Mouse (Mus musculus) limb, embryonic 15.5 days (tissue): ENCODE results near the gene Alox12. TPM values are rescaled to one million over a fixed set of nuclear protein-coding genes. Genes with fewer than 3 reads are reported as not detected.

ENCODE experiments used
- ATAC-seq: fragments of 200-750 bp; cut with Nextera tagmentation; 2 replicates; pipeline ENCODE4 v1.8.0; 2017; ENCODE audit warnings: low read depth, moderate TSS enrichment; ENCODE audit not compliant: insufficient number of reproducible peaks, low FRiP score, low TSS enrichment
- H3K27ac ChIP-seq: fragments of 300-500 bp; sonication (generic); 2 replicates; pipeline ENCODE4 v1.5.1; 2015; ENCODE audit warnings: moderate library complexity, mild to moderate bottlenecking, inconsistent platforms
- H3K27me3 ChIP-seq: fragments of 300-500 bp; sonication (generic); 2 replicates; pipeline ENCODE4 v1.6.1; 2015; ENCODE audit warnings: inconsistent platforms
- H3K36me3 ChIP-seq: fragments of 300-500 bp; sonication (generic); 2 replicates; pipeline ENCODE4 v1.6.1; 2015; ENCODE audit warnings: inconsistent platforms
- H3K4me1 ChIP-seq: fragments of 300-500 bp; sonication (generic); 2 replicates; pipeline ENCODE4 v1.6.1; 2015; ENCODE audit warnings: inconsistent platforms
- H3K4me2 ChIP-seq: fragments of 300-500 bp; sonication (generic); 2 replicates; pipeline ENCODE4 v1.6.1; 2015; ENCODE audit warnings: mild to moderate bottlenecking, inconsistent platforms
- H3K4me3 ChIP-seq: fragments of 300-500 bp; sonication (generic); 2 replicates; pipeline ENCODE4 v1.5.1; 2015; ENCODE audit warnings: mild to moderate bottlenecking, inconsistent platforms
- H3K9ac ChIP-seq: fragments of 300-500 bp; sonication (generic); 2 replicates; pipeline ENCODE4 v1.6.1; 2015; ENCODE audit warnings: inconsistent platforms
- H3K9me3 ChIP-seq: fragments of 300-500 bp; sonication (generic); 2 replicates; pipeline ENCODE4 v1.6.1; 2016; ENCODE audit warnings: inconsistent platforms
- WGBS: fragments of 180-500 bp; shearing (Covaris S2); methylation state at CpG from one replicate; pipeline ENCODE4 v1.1.7; 2015; 5-methylcytosine and 5-hydroxymethylcytosine counted together
- polyA plus RNA-seq: library from polyadenylated mRNA; unstranded; fragments of >200 nt; fragmentation: Nextera tagmentation; extraction: Ambion mirVana; gene quantifications from 2 replicates; pipeline ENCODE4 v1.2.1, GENCODE M21; 2015

Gene Alox12
- polyA plus RNA-seq, 1 experiment from 2014 or later, result 17.4 TPM

DNA sequence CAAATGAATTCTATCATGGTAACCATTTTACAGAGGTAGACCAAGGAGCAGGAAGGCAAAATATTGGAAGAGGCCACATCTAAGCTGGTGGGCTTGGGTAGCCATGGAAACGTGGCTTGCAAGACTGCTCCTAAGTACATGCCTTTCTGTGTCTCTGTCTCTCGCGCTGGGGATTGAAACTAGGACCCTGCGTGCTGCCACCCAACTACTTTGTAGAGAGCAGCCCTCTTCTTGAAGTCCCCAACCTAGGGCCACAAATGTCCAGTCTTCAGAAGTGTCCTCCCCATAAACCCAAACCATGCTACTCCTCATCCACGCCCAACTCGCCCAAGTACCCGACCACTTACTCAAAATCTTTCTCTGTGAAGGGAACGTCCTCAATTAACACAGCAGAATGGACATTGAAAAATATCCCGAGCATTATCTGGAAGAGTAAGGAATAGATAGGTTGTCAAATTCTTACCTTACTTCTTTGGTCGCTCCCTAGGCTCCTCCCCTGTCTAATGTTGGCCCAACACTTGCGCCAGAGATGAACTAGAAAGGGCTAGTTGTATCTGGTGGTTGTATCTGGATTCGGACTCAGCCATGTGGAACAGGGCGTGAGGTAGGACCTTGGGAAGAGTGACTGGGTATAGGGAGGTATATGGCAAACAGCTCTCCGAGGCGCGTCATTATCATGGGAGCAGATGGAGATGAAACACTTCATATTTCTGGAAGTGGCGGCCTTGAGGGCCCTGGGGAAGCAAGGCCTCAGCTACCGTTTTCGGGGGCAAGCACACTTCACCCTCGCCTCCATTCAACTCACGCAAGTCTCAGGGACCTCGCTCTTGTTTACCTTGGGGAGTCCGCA, 16.3 kb downstream of the Alox12 start:
- 13% methylated on average over 23 of the region's 23 CpGs for WGBS
- Histone ChIP-seq H3K4me2 (peak overlapping the region; percentile 88), H3K27ac (peak overlapping the region; percentile 92), H3K27me3 (no peaks in the 10 kb centered on the region), H3K4me1 (peaks cover 38% of the 10 kb centered on the region), H3K36me3 (peaks cover 14% of the 10 kb centered on the region), H3K4me3 (peak overlapping the region; percentile 82), H3K9me3 (no peaks in the 10 kb centered on the region), H3K9ac (peak overlapping the region; percentile 85)
- ATAC-seq, result no peak

DNA sequence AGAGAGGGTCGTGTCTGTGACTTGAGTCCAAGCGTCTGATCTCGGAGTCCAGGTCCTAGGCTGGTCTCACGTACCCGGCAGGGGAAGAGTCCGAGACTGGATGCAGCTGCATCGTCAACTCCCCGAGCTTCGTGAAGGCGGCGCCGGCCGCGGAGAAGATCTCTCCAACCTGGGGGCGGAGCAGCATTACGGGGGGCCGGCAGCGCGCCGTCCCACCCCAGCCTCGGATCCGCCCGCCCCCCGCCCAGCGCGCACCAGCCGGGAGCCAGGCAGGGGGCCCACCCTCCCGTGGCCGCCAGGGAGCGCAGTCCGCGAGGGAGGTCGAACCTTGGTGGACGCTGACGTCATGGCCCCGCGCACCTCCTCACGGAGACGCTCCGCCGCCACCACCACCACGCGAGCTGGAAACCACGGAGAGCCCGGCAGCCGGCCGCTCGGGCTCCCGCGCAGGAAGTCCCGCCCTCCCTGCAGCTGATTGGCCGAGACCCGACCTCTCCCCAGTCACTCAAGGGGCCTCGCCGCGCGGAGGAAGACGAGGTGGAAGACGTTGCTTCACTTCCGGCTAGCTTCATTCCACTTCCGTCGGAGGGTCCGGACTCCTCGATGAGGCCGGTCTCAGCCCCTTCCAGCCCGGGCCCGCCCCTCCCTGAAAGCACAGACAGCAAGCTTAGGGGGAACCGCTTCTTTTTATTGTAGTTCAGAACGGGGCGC, 17.5 kb downstream of the Alox12 start, which contains the start of gene 0610010K14Rik:
0610010K14Rik (minus strand) TSS at position 458 of the 711 bp plus-strand sequence.
- Histone ChIP-seq H3K4me3 (peak within 1 kb of the TSS; percentile 82), H3K4me2 (peak within 1 kb of the TSS; percentile 88), H3K27me3 (no peaks in the 10 kb centered on the region), H3K9me3 (no peaks in the 10 kb centered on the region), H3K4me1 (peaks cover 47% of the 10 kb centered on the region), H3K36me3 (peaks cover 14% of the 10 kb centered on the region), H3K27ac (peak within 1 kb of the TSS; percentile 92), H3K9ac (peak within 1 kb of the TSS; percentile 85)
- under 1% methylated on average over 67 of the region's 70 CpGs for WGBS
- peak; percentile 92 for ATAC-seq

DNA sequence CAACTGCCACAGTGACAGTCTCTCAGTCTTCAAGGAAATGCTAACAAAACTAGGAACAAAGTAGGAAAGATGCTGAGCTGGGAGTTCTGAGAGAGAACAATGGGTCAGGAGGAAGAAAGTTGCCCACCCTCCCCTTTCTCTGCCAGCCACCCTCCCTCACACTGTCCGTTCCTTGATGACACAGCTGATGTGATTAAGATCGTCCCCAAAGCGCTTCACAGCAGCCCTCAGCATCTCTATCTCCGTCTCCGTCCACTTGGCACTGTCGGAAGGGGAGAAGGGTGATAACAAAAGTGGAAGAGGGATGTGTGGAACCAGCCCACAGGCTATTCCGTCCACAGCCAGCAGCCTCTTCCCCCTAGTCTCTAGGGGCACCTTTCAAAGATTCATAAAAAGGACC, 18.4 kb downstream of the Alox12 start:
- Histone ChIP-seq H3K4me3 (peak overlapping the region; percentile 82), H3K27ac (peak overlapping the region; percentile 92), H3K4me2 (peak overlapping the region; percentile 88), H3K27me3 (no peaks in the 10 kb centered on the region), H3K9me3 (no peaks in the 10 kb centered on the region), H3K36me3 (peaks cover 14% of the 10 kb centered on the region), H3K9ac (0 out of 2 replicates have a peak overlapping the region, but pooled peaks have one; percentile 67), H3K4me1 (peaks cover 56% of the 10 kb centered on the region)
- 42% methylated on average over 7 of the region's 7 CpGs for WGBS
- no peak for ATAC-seq

DNA sequence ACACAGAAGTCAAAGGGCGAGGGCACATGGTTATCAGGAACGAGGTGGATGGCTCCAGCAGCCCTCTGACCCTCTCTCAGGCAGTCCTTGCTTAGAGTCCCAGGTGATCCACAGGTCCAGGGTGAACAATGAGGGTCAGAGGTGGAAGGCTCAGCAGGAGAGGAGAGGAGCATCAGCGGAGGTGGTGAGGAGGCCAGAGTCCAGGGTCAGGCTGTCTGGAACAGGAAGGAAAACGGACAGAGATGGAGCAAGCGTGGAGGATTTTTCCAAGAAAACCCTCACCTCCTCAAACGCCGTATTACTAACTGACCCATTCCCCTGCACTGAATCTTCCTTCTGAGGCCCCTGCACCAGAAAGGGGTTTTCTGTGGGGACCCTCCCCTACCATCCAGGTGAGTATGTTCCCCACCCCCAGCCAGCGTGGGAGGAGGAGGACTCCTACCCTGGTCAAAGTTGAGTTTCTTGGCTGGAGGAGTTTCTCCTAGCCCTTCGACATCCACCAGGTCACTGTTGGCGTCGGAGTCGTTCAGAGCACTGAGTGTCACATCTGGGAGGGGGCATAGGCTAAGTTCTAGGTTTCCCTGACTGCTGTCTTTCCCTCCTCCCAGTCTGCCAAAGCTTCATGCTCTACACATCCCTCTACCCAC, 19.8 kb downstream of the Alox12 start:
- Histone ChIP-seq H3K27ac (no peak overlapping the region), H3K4me3 (no peak overlapping the region), H3K36me3 (peaks cover 14% of the 10 kb centered on the region), H3K4me1 (peaks cover 52% of the 10 kb centered on the region), H3K9ac (no peak overlapping the region), H3K4me2 (no peak overlapping the region), H3K9me3 (no peaks in the 10 kb centered on the region), H3K27me3 (peaks cover under 1% of the 10 kb centered on the region)
- ATAC-seq, result no peak
- 95% methylated on average over 12 of the region's 12 CpGs for WGBS

DNA sequence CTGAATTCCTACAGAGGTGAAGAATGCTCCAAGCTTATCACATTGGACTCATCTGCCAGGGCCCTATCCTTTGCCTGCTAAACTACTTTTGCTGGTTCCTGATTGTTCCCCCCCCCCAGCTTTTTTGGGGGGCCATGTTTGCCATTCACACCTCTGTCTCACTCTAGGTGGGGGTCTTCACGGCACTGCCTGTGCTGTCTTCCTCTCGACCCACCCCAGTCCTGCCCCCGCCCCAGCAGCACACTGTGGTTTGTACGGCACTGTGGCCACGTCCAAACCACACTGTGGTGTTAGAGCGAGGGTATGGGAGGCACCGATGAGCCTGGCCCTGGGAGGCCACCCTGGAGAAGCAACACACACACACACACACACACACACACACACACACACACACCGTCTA, 20.7 kb downstream of the Alox12 start:
- Histone ChIP-seq H3K9ac (no peak overlapping the region), H3K27me3 (peaks cover 10% of the 10 kb centered on the region), H3K27ac (no peak overlapping the region), H3K36me3 (peaks cover 14% of the 10 kb centered on the region), H3K4me2 (no peak overlapping the region), H3K4me1 (peaks cover 60% of the 10 kb centered on the region), H3K9me3 (no peaks in the 10 kb centered on the region), H3K4me3 (no peak overlapping the region)
- ATAC-seq, result no peak
- WGBS, result 82% methylated on average over 8 of the region's 8 CpGs

DNA sequence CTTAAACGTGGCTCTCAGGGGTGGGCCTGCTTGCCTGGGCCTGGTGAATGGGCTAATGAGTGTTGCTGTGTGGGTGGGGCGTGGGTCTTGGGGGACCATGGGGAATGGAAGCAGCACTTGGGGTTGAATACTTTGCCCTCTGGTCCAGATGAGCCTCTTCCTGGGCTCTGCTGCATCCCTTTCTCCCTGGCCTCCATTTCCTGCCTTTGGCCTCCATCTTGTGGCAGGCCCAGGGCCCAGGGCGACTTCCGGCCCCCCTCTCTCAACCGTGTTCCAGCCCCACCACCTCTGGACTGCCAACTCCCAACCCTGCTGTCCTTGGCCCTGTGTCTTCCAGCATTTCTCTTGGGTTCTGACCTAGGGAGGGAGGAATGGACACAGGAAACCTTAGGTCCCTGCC, 21.1 kb downstream of the Alox12 start:
- 61% methylated on average over 5 of the region's 5 CpGs for WGBS
- Histone ChIP-seq H3K27ac (0 out of 2 replicates have a peak overlapping the region, but pooled peaks have one; percentile 29), H3K9me3 (no peaks in the 10 kb centered on the region), H3K9ac (no peak overlapping the region), H3K36me3 (peaks cover 14% of the 10 kb centered on the region), H3K4me2 (no peak overlapping the region), H3K27me3 (peaks cover 14% of the 10 kb centered on the region), H3K4me1 (peaks cover 64% of the 10 kb centered on the region), H3K4me3 (no peak overlapping the region)
- no peak for ATAC-seq

DNA sequence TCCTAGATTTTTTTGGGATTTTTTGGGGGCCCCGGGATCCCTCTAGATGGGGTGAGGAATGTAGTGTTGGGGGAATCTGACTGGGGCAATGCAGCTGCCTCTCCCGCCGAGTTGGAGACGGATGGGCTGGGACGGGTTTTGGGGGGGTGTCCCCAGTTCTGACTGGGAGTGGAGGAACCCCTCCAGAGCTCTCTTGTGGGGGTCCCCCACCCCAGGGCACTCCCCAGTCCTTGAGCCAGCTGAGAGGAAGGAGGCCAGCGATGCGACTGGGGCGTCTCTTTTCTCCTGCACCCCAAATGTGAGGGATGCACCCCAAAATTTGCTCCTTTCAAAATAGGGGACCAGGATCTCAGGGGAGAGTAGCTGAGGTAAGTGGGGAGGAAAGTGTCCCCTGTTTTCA, 22.1 kb downstream of the Alox12 start:
- Histone ChIP-seq H3K4me3 (peak overlapping the region; percentile 44), H3K27ac (peak overlapping the region; percentile 59; the same call in 1 of the 2 replicates), H3K4me1 (peaks cover 64% of the 10 kb centered on the region), H3K9me3 (no peaks in the 10 kb centered on the region), H3K36me3 (peaks cover 14% of the 10 kb centered on the region), H3K27me3 (peaks cover 24% of the 10 kb centered on the region), H3K4me2 (peak overlapping the region; percentile 51), H3K9ac (no peak overlapping the region; the same call in 1 of the 2 replicates)
- WGBS, result 35% methylated on average over 8 of the region's 8 CpGs
- no peak for ATAC-seq

DNA sequence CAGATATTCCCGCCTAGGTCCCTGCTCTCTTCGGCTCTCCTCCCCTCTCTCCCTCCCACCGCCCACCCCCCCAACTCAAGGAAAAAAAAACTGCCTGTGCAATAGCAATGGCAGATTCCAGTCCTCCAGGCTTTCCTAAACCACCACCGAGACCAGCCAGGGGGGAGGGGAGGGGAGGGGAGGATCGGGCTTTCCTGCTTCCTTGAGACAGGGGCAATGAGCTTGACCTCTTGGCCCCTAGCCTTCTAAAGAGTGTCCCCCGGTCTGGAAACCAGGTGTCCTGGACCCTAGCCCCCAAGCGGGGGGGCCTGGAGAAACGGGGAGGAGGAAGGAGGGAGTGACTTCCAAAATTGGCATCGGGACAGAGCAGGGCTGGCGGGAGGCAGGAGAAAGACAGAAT, 22.6 kb downstream of the Alox12 start:
- Histone ChIP-seq H3K27ac (peak overlapping the region; percentile 59), H3K4me1 (peaks cover 64% of the 10 kb centered on the region), H3K4me2 (peak overlapping the region; percentile 51)

DNA sequence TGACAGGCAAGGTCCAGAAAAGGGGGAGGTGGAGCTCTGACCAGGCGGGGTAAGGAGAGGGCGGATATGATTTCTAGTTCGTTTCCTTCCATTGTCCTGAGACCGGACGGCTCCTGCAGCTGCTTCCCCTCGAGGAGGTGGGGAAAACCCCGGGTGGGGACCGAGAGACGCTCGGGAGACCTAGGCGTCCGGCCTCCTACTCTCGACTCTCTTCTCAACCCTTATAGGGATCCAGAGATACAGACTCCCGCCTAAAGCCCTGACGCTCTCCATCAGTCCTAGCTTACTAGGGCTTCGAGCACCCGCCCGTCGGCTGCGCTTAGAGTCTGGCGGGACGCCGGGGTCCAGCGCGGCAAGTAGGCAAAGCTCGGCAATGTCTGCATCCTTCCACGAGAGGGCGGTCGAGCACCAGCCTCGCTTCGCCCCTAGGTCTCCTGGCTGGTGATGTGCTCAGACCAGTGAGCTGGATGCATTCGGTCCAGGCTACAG, 24.9 kb downstream of the Alox12 start:
- H3K27me3 ChIP-seq, result peaks cover 52% of the 10 kb centered on the region
- peaks cover 7% of the 10 kb centered on the region for H3K36me3 ChIP-seq
- H3K4me2 ChIP-seq, result peak overlapping the region; percentile 53
- H3K27ac ChIP-seq, result peak overlapping the region; percentile 67
- no peak; the same call in 1 of the 2 replicates for ATAC-seq
- H3K4me1 ChIP-seq, result peaks cover 63% of the 10 kb centered on the region
- under 1% methylated on average over 32 of the region's 32 CpGs for WGBS
- no peak overlapping the region for H3K9ac ChIP-seq
- no peaks in the 10 kb centered on the region for H3K9me3 ChIP-seq
- H3K4me3 ChIP-seq, result peak overlapping the region; percentile 30

More for the DNA sequence above, 22.6 kb downstream of the Alox12 start:
- Histone ChIP-seq H3K27me3 (peaks cover 29% of the 10 kb centered on the region), H3K9me3 (no peaks in the 10 kb centered on the region), H3K4me3 (peak overlapping the region; percentile 44), H3K36me3 (peaks cover 14% of the 10 kb centered on the region), H3K9ac (peak overlapping the region; percentile 17; the same call in 1 of the 2 replicates)
- ATAC-seq, result no peak
- 4% methylated on average over 10 of the region's 10 CpGs for WGBS

DNA sequence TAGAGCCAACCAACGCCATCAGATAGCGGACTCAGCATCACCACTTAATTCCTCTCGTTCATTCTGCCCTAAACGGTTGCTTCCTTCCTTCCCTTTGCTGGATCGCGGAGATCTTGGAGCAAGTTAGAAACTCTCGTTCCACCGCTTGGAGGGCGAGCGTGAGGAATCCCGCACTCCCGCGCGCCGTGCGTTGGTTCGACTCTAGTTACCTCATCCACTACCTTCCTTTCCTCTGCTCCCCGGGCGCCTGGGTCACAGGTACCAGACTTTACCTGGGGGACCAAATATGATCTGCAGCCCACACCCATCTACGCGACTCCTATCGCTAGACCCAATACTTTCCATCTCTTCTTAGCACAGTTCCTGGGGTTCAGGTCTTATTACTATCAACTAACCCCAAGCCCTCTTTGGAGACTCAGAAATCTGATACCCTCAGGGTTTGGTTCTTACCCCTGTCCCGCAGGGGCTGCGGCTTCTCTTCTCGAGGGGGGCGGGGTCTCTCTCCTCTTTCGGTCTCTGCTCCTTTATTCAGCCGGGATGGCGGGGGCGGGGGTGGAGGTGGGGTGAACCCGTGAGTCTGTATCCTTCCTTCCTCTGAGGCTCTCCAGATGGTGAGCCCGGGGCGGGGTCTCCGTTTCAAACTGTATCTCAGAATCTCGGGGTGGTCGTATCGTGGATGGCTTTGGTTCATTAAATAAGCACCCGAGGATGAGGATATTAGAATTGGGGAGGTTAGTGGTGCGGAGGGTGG, 25.7 kb downstream of the Alox12 start, which contains the start of gene Bcl6b:
Bcl6b (minus strand) TSS at position 539 of the 751 bp plus-strand sequence.
- peaks cover 60% of the 10 kb centered on the region for H3K27me3 ChIP-seq
- peak within 1 kb of the TSS; percentile 53 for H3K4me2 ChIP-seq
- H3K27ac ChIP-seq, result peak within 1 kb of the TSS; percentile 67
- H3K4me3 ChIP-seq, result peak within 1 kb of the TSS; percentile 30
- no peaks in the 10 kb centered on the region for H3K9me3 ChIP-seq
- H3K4me1 ChIP-seq, result peaks cover 59% of the 10 kb centered on the region
- 2% methylated on average over 39 of the region's 39 CpGs for WGBS
- no peak within 1 kb of the TSS for H3K9ac ChIP-seq
- ATAC-seq, result no peak
- H3K36me3 ChIP-seq, result no peaks in the 10 kb centered on the region

DNA sequence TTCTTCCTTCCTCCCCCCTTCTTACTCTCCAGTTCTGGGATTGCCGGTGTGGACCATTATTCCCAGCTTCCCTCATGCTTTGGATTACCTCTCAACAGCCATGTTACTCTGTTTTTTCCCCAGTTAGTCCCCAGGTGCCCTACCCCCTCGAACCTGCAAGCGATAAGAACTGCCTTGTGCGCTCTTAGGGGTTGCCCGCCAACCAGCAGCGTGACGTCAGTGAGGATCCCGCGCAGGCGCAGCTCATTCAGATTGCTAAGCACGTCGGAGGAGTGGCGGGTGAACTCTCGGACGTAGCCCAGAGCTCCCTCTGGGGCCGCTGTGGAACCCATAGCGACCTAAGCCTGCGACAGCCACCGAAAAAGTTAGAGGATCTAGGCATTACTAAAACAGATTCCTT, 26.3 kb downstream of the Alox12 start:
- no peak for ATAC-seq

More for the DNA sequence above, 26.3 kb downstream of the Alox12 start:
- H3K36me3 ChIP-seq, result no peaks in the 10 kb centered on the region
- H3K4me1 ChIP-seq, result peaks cover 54% of the 10 kb centered on the region
- H3K9ac ChIP-seq, result no peak overlapping the region
- H3K9me3 ChIP-seq, result no peaks in the 10 kb centered on the region
- peak overlapping the region; percentile 30 for H3K4me3 ChIP-seq
- no peak overlapping the region; the same call in 1 of the 2 replicates for H3K27ac ChIP-seq
- peaks cover 65% of the 10 kb centered on the region for H3K27me3 ChIP-seq
- peak overlapping the region; percentile 53 for H3K4me2 ChIP-seq
- WGBS, result 2% methylated on average over 19 of the region's 19 CpGs
